Mouse (Mus musculus) lung, embryonic 14.5 days (tissue): ENCODE data around the gene Tekt3. TPM values are rescaled to one million over a fixed set of nuclear protein-coding genes. Genes with fewer than 3 reads are reported as not detected.

Source experiments
- ATAC-seq: fragments of 200-750 bp; cut with Nextera tagmentation; 2 replicates; pipeline ENCODE4 v1.8.0; 2017; ENCODE audit warnings: mild to moderate bottlenecking, moderate TSS enrichment, moderate library complexity; ENCODE audit not compliant: insufficient read depth
- DNase-seq: peaks from one replicate; pipeline ENCODE4 v3.0.0-alpha.2; 2015
- H3K27ac ChIP-seq: fragments of 300-500 bp; sonication (generic); 2 replicates; pipeline ENCODE4 v1.5.1; 2014; ENCODE audit warnings: low read depth, mild to moderate bottlenecking, moderate library complexity
- H3K27me3 ChIP-seq: fragments of 300-500 bp; sonication (generic); 2 replicates; pipeline ENCODE4 v1.6.1; 2014; ENCODE audit warnings: low read length, control low read depth; ENCODE audit not compliant: insufficient read depth
- H3K36me3 ChIP-seq: fragments of 300-500 bp; sonication (generic); 2 replicates; pipeline ENCODE4 v1.6.1; 2014; ENCODE audit warnings: control low read depth; ENCODE audit not compliant: insufficient read depth
- H3K4me1 ChIP-seq: fragments of 300-500 bp; sonication (generic); 2 replicates; pipeline ENCODE4 v1.6.1; 2014; ENCODE audit warnings: antibody characterized with exemption, control low read depth; ENCODE audit not compliant: insufficient read depth
- H3K4me2 ChIP-seq: fragments of 300-500 bp; sonication (generic); 2 replicates; pipeline ENCODE4 v1.6.1; 2014; ENCODE audit warnings: mild to moderate bottlenecking
- H3K4me3 ChIP-seq: fragments of 300-500 bp; sonication (generic); 2 replicates; pipeline ENCODE4 v1.5.1; 2014; ENCODE audit warnings: low read depth, low read length
- H3K9ac ChIP-seq: fragments of 300-500 bp; sonication (generic); 2 replicates; pipeline ENCODE4 v1.6.1; 2014
- H3K9me3 ChIP-seq: fragments of 300-500 bp; sonication (generic); 2 replicates; pipeline ENCODE4 v1.6.1; 2016; ENCODE audit warnings: low read depth, low read length, control low read depth
- CTCF ChIP-seq: IDR thresholded peaks from 2 replicates; pipeline ENCODE4 v1.5.1; 2016; ENCODE audit warnings: antibody characterized with exemption, low read depth
- WGBS: fragments of 180-500 bp; shearing (Covaris S2); extraction: QIAGEN DNeasy Blood & Tissue Kit; methylation state at CpG from one replicate; pipeline ENCODE4 v1.1.7; 2014; 5-methylcytosine and 5-hydroxymethylcytosine counted together
- polyA plus RNA-seq: library from polyadenylated mRNA; unstranded; fragments of >200 nt; fragmentation: Nextera tagmentation; extraction: Ambion mirVana; gene quantifications from 2 replicates; pipeline ENCODE4 v1.2.1, GENCODE M21; 2014

The Tekt3 gene
- polyA plus RNA-seq, 1 experiment from 2014 or later: not detected

- H3K27ac ChIP-seq: peak overlapping the region; percentile 73; the same call in 1 of the 2 replicates
- H3K36me3 ChIP-seq: peaks cover 54% of the 10 kb centered on the region
- peak; percentile 96 for DNase-seq
- no peak overlapping the region for H3K4me3 ChIP-seq
- peak overlapping the region; percentile 82 for H3K4me2 ChIP-seq
- H3K9me3 ChIP-seq: no peaks in the 10 kb centered on the region
- H3K9ac ChIP-seq: peak overlapping the region; percentile 27
- peak; percentile 100 for TF ChIP-seq CTCF
- WGBS: 2% methylated on average over 8 of the region's 8 CpGs
- peaks cover 22% of the 10 kb centered on the region for H3K4me1 ChIP-seq
- H3K27me3 ChIP-seq: peaks cover 18% of the 10 kb centered on the region
- ATAC-seq: peak; percentile 69
Measured at GRCm38 (mm10) chr11:63135622-63136021, 74.2 kb downstream of the Tekt3 start.

- peak overlapping the region; percentile 48 for H3K27ac ChIP-seq
- H3K4me3 ChIP-seq: no peak overlapping the region
- peak overlapping the region; percentile 82; the same call in 1 of the 2 replicates for H3K4me2 ChIP-seq
- ATAC-seq (no peak), DNase-seq (peak; percentile 53)
- H3K27me3 ChIP-seq: peaks cover 12% of the 10 kb centered on the region; the same call in 1 of the 2 replicates
- no peaks in the 10 kb centered on the region for H3K9me3 ChIP-seq
- 58% methylated on average over 6 of the region's 6 CpGs for WGBS
- no peak for TF ChIP-seq CTCF
- peaks cover 60% of the 10 kb centered on the region for H3K36me3 ChIP-seq
- peak overlapping the region; percentile 27; the same call in 1 of the 2 replicates for H3K9ac ChIP-seq
- H3K4me1 ChIP-seq: peaks cover 22% of the 10 kb centered on the region
Measured at GRCm38 (mm10) chr11:63136205-63136604, 74.8 kb downstream of the Tekt3 start.

DNA sequence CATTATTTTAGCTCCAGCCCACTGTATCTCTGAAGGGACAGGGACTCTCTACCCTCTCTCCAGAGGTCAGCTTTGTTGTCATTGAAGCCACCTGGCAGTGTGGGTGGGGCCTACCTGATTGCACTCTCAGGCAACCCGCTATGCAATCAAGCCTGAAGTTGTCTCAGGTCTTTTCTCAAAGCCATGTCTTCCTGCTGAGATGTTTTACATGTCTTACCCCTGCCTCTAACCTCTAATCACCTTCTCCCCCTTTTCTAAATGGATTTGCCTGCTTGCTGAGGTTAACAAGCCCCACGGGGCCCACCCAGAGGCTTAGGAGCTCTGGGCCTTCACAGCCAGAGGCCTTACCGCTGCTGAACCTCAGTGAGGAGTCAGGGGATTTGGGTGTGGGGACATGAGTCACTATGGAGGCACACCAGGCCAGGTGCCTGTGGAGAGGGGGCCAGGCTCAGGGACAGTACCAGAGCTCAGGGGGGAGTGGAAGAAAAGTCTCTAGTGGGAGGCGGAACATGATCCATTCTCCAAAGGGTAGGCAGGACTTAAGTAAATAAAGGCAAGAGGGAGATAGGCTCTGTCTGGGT lies 75.5 kb downstream of the Tekt3 start:
- no peak for DNase-seq
- no peak for TF ChIP-seq CTCF
- H3K27me3 ChIP-seq: peaks cover 8% of the 10 kb centered on the region; the same call in 1 of the 2 replicates
- H3K4me2 ChIP-seq: no peak overlapping the region
- ATAC-seq: no peak
- H3K36me3 ChIP-seq: peaks cover 66% of the 10 kb centered on the region
- no peak overlapping the region for H3K27ac ChIP-seq
- H3K4me3 ChIP-seq: no peak overlapping the region
- peaks cover 22% of the 10 kb centered on the region for H3K4me1 ChIP-seq
- no peaks in the 10 kb centered on the region for H3K9me3 ChIP-seq
- no peak overlapping the region for H3K9ac ChIP-seq
- 82% methylated on average over 4 of the region's 4 CpGs for WGBS

DNA sequence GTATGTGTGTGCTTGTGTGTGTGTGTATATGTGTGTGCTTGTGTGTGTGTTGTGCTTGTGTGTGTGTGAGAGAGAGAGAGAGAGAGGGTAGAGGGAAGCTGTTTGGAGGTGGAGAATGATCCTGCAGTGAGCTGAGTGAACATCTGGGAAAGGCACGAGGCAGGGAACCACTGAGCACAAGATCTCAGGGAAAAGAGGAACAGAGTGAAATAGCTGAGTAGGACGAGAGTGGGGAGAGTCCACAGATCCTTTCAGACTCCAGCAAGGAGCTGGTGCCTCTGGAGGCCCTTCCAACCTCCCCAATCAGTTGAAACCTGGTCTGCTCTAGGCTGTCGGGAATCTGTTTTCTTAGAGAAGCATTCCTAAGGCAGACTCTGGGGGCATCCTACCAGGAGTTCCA lies 77.3 kb downstream of the Tekt3 start:
- Histone ChIP-seq H3K4me3 (no peak overlapping the region), H3K27ac (no peak overlapping the region), H3K4me2 (no peak overlapping the region), H3K9ac (no peak overlapping the region), H3K36me3 (peaks cover 79% of the 10 kb centered on the region), H3K9me3 (no peaks in the 10 kb centered on the region), H3K27me3 (no peaks in the 10 kb centered on the region), H3K4me1 (peaks cover 22% of the 10 kb centered on the region)
- 44% methylated on average over 3 of the region's 3 CpGs for WGBS
- DNase-seq: no peak
- no peak for TF ChIP-seq CTCF
- no peak for ATAC-seq

- Histone ChIP-seq H3K4me2 (no peak overlapping the region), H3K9ac (no peak overlapping the region), H3K4me1 (no peaks in the 10 kb centered on the region), H3K36me3 (peaks cover 68% of the 10 kb centered on the region), H3K27ac (no peak overlapping the region), H3K9me3 (no peaks in the 10 kb centered on the region), H3K27me3 (no peaks in the 10 kb centered on the region), H3K4me3 (no peak overlapping the region)
- no peak for ATAC-seq
- DNase-seq: no peak
- no peak for TF ChIP-seq CTCF
- WGBS: 76% methylated on average over 5 of the region's 5 CpGs
Measured at GRCm38 (mm10) chr11:63142311-63142710, 80.9 kb downstream of the Tekt3 start.

DNA sequence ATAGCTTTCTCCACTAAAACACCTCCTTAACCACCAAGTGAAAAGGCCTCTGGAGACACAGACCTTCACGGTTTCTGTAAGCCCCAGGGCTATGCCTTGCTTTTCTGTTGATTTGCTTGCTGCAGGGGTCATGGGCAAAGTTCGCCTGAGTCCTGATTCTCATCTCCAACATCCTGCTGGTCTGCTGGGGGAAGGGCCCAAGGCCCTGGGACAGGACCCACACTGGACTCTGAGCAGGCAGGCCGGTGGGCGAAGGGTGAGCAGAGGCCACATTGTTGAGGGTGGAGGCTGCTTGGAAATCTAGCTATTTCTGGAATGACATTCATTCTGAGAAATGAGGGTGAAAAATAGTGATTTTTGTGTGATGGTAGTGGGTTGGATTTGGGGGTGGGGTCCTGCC lies 81.4 kb downstream of the Tekt3 start:
- Histone ChIP-seq H3K4me1 (no peaks in the 10 kb centered on the region), H3K9me3 (no peaks in the 10 kb centered on the region), H3K27me3 (no peaks in the 10 kb centered on the region), H3K36me3 (peaks cover 64% of the 10 kb centered on the region), H3K4me3 (no peak overlapping the region), H3K4me2 (no peak overlapping the region), H3K27ac (no peak overlapping the region), H3K9ac (no peak overlapping the region)
- WGBS: 73% methylated on average over 4 of the region's 4 CpGs
- no peak for ATAC-seq
- no peak for TF ChIP-seq CTCF
- no peak for DNase-seq

GRCm38 (mm10) chr11:63143486-63143885 lies 82.0 kb downstream of the Tekt3 start:
- H3K4me1 ChIP-seq: no peaks in the 10 kb centered on the region
- no peak overlapping the region for H3K9ac ChIP-seq
- no peak for TF ChIP-seq CTCF
- H3K4me3 ChIP-seq: no peak overlapping the region
- peaks cover 65% of the 10 kb centered on the region for H3K36me3 ChIP-seq
- no peaks in the 10 kb centered on the region for H3K9me3 ChIP-seq
- no peaks in the 10 kb centered on the region for H3K27me3 ChIP-seq
- no peak for DNase-seq
- H3K27ac ChIP-seq: no peak overlapping the region
- ATAC-seq: no peak
- WGBS: 77% methylated on average over 8 of the region's 8 CpGs
- H3K4me2 ChIP-seq: no peak overlapping the region

Other genes starting within 250 kb of the Tekt3 start
- 18.0 and 20.4 TPM in 2 replicates for gene Trim16, start 241.4 kb upstream of the Tekt3 start, polyA plus RNA-seq
- 0.24 and 0.30 TPM in 2 replicates for gene Fbxw10, start 214.6 kb upstream of the Tekt3 start, polyA plus RNA-seq
- gene Tvp23b, start 182.2 kb upstream of the Tekt3 start, polyA plus RNA-seq: 55.3 and 57.7 TPM in 2 replicates
- gene Cdrt4, start 110.5 kb upstream of the Tekt3 start, polyA plus RNA-seq: 0.83 TPM in 1 of 2 replicates, not detected in the other
- 223 and 230 TPM in 2 replicates for gene Pmp22, start 67.3 kb downstream of the Tekt3 start, polyA plus RNA-seq